Mouse (Mus musculus) regulatory T cell (primary cell): ENCODE results near the gene Cd82.

ENCODE experiments used
- in situ Hi-C: fragments of 300-600 bp; cut with MboI, MseI; formaldehyde crosslinking; loops from one replicate; pipeline ENCODE4 v1.15.1; 2025; ENCODE audit warnings: high pct_unique_total_duplicates

The Cd82 gene

DNA sequence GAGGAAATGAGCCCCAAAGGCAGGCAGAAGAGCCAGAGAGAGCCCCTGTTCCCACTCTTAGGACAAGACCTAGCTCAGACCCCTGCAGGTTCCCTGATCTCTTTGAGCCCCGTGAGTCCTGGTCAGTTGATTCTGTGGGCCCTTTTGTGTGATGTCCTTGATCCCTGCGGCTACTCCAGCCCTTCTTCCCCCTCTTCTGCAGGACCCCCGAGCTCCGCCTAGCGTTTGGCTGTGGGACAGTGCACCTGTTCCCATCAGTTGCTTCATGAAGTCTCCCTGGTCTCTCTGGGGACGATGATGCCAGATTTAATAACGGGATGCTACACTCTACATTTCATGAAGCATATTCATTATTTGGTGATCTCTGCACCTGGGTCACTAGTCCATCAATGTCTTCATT is 6.2 kb upstream of the Cd82 start:
- in situ Hi-C loops: loop anchor here (10.0 to 25.0 kb wide), 2 partner anchors 686 to 968 kb away; partner anchors contain the start of genes Api5 and Hsd17b12

DNA sequence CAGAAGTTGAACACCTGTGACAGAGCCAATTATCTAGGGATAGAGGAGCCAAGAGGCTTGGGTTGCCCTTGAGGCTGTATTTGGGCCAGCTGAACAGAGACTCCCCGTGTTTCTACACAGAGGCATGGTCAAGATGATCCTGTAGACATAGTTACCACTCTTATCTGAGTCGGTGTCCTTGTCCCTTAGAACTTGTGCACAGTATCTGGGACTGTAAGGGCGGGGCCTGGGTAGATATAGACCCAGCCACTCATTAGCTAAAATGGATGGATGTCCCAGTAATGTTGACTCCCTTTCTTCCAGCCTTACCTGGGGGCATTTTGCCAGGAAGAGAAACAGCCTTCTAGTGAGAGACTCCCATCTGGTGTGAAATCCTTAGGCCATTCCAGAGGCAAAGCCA is 3.4 kb upstream of the Cd82 start:
- in situ Hi-C loops: loop anchor here (10.0 to 25.0 kb wide), 2 partner anchors 688 to 971 kb away; partner anchors contain the start of genes Api5 and Hsd17b12

DNA sequence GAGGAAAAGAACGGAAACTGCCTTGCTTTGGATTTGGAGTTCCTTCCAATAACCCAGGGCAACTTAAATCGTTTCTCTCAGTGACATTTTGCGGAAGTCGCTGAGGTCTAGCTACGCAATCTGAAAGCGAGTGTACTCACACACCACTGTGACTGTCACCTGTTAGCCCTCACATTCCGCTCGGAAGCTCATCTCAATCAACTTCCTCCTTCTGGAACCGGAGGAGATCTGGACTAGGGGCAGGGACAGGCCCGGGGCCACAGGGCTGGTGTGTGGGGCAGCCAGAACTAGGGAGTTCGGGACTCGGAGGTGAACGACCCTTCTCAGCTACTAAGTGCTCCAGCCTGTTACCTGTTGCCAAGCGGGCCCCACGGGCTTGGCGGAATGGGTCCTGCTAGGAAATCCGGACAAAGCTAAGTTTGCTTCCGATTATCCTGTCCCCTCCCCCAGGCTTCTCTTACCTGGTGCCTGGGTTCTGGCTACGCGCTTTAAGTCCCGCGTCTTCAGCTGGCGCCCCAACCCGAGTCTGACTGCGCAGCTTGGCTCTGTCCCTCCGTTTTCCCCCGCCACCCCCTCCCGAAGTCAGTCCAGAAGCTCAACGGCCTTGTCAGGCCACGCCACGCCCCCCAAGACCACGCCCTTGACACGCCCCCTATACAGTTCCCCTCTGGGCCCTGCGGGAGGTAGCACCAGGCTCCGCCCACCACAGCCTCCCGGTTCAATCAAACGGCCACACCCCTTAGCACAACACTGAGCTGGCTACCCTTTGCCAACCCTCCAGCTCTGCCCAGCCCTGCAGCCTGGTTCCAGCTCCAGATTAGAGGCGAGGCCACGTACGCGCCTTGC is 848 bp downstream of the Cd82 start:
- in situ Hi-C loops: loop anchor here (10.0 to 25.0 kb wide), 2 partner anchors 693 to 975 kb away; partner anchors contain the start of genes Api5 and Hsd17b12

DNA sequence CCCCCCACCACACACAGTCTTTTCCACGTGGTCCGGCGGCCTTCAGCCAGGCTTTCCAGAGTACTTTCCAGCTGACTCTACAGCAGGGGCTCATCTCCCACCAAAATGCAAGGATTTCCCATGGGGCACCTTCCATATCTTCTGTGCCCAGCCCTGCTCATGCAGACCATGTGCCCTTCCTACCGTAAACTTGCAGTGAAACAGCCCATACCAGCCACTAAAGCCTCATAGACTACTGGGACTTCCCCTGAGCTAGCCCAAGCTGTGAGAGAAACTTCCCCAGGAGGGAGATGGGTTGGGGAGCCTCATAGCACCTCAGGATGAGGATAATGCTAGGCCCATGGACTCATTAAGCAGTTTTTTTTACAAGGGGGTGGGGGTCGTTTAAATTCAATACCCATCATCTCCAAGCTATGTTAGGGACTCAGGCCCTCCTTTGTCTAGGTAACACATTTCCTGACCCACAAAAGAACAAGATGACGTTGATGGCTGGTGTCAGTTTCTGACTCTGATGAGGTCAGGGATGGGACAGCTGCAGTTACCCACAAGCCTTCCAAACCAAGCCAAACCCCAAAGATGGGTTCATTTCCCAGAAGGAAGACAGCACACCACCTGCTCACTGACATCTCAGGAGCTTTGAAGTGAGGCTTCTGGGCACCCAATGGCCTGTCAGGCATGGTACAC is 2.0 kb downstream of the Cd82 start:
- in situ Hi-C loops: loop anchor here (10.0 to 25.0 kb wide), 2 partner anchors 694 to 976 kb away; partner anchors contain the start of genes Api5 and Hsd17b12

DNA sequence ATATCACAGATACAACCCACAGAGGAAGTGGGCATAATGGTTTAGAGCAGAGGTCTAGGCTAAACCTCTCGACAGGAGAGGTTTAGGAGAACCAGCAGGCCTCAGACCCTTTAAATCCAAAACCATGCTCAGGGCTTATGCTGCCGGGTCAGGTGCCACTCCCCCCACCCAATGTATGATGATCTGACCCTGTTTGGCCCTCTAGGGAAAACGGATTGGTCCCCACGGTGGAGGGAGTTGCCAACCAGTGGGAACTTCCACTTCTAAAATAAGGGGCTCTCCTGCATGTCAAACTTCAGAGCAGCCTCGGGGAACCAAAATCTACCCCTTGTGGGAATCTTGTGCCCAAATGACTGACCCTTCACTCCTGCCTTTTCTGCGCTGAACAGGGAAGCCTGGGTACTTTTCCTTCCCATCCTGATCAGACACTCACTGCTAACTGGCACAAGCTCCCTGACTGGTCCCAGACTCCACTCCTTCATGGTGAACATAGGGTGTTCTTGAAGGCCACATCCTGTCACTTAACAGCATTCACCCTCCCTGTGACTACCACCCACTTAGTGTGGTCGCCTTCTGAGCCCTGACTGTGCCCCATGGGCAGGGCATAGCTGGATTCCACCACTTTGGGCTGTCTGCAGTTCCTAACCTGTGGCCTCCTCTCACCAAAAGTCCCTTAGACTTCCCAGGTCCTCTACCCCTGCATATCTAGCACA is 3.6 kb downstream of the Cd82 start:
- in situ Hi-C loops: loop anchor here (5.0 to 25.0 kb wide), 2 partner anchors 37 to 978 kb away; partner anchors contain the start of gene Api5

DNA sequence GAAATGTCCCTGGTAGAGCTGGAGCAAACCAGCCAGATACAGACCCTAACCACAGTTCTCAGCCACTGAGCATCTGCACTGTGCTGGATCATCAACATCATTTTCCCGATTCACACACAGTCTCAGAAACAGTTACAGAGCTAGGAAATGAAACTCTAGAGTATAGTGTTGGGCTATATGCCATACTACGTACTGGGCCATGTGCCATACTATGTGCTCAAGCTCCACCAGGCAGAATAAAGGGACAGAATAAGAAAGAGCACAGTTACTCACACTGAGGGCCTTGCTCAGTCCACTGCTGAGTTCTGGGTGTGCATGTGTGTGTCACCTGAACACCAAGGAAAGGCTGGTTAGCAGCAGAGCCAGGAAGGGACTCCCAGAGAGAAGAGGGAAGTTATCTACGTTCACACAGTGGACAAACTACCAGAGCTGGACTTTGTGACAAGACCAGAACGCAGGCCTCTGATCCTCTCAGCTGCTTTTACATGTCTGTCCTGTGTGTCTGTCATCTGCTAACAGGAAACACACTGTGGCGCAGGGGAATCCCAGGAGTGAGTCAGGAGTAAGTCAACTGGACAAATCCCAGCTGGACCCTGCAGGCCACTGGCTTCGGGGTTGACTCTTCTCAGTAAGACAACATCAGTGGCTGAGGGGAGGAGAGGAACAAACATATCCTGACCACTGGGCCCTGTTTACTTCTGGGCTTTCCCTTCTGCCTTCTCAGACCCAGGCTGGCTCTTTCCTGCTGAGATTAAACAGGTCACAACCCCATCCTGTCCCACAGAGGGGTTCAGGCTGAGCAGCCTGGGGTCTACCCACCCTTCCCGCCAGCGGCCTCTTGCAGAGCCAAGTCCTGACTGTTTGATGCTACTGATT is 4.4 kb downstream of the Cd82 start:
- in situ Hi-C loops: loop anchor here (5.0 to 25.0 kb wide), 2 partner anchors 36 to 979 kb away; partner anchors contain the start of gene Api5

DNA sequence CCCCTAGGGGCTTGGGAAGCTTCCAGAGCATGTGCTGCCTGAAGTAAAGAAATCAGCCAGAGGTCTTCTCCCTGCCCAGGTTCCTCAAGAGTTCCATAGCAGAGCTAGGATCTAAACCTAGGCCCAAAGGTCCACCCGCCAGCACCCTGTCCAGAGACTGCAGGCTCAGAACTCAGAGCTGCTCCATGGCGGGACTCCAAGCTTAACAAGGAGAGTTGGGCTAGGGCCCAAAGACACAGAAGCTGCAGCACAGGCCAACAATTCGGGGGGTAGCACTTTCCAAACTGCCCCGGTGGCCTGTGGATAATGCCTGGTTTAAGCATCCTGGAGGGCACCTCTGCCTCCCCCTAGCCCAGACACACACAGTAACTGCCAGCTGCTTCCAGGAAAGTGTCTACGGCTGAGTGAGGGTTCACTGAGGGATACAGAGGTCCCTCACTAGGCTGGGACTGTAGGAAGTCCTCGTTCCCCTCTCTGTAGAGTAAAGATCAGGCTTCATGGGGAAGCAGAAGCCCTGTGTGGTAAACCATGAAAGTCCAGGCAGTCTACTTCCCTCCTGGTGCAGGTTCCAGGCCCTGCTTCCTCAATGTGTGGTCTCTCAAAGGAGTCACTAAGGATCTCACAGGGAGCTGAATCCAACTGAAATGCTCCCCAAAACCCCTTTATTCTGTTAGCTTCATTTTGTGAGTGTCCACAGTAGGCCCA is 5.4 kb downstream of the Cd82 start:
- in situ Hi-C loops: loop anchor here (5.0 to 25.0 kb wide), 2 partner anchors 35 to 980 kb away; partner anchors contain the start of gene Api5

DNA sequence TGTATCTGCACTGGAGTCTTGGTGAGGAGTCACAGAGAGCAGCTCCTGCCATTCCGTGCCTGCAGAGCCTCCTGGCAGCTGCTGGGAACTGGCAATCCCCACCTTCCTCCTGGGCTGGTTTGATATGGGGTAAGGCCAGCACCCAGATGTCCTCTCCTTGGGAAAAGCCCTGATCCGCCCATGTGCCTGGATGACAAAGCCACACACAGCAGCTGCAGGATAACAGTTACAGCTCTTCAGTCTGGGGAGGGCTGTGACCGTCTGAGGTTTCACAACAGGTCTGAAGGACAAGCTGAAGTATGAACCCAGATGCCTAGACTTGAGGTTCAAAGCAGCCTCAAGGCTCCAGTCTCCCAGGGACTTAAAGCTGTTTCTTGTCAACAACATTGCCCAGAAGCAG is 6.8 kb downstream of the Cd82 start:
- in situ Hi-C loops: loop anchor here (5.0 to 25.0 kb wide), 2 partner anchors 34 to 981 kb away; partner anchors contain the start of gene Api5

DNA sequence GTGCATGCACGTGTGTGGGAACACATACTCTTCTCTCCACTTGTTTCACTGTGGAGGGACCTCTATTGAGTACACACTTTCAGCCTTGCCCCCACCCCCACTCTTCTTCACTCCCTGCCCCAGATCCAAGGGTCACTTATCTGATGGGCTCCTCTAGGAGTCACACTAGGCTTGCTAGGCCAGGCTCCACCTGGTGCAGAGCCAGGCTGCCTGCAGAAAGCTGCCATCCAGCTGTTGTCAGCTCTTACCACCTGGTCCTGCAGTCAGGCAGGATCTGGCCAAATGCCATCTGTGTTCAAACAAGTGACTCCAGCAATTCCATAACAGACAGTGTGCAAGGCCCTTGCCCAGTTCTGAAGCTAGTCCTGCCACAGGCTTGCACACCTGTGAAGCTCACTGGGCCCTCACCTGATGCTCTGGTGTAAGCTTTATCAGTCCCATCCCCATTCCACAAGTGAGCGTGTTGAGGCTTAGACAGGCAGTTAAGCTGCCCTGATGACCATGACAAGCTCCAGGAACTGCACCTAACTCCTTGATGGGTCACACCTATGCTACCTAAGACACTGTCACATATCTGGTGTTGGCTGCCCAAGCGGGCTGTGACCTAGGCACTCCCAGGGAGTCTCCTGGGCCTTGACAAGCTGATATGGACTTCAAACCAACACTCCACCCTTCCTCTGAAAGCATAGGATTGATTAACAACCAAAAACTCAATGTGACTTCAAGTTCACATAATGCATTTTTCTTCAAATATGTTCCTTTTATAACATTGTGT is 7.9 kb downstream of the Cd82 start:
- in situ Hi-C loops: loop anchor here (5.0 to 25.0 kb wide), 2 partner anchors 33 to 982 kb away; partner anchors contain the start of gene Api5

DNA sequence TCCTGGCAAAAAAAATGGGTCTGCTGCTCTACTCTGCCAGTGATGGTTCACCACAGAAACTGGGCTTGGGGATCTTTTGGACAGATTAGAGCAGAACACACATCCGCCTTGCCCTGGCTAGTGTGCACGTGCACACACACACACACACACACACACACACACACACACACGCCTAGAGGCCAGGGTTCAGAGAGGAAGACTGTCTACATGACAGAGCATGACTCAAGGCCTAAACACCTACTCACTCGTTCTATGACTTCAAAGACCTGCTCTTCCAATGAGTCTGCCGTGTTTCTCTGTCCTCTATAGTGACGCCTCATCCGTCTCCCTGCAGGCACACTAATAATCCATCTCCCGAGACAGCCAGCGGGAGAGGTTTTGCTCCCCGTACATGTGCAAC is 8.6 kb downstream of the Cd82 start:
- in situ Hi-C loops: loop anchor here (25.0 kb wide), 1 partner anchor 983 kb away; the partner anchor contains the start of gene Api5

DNA sequence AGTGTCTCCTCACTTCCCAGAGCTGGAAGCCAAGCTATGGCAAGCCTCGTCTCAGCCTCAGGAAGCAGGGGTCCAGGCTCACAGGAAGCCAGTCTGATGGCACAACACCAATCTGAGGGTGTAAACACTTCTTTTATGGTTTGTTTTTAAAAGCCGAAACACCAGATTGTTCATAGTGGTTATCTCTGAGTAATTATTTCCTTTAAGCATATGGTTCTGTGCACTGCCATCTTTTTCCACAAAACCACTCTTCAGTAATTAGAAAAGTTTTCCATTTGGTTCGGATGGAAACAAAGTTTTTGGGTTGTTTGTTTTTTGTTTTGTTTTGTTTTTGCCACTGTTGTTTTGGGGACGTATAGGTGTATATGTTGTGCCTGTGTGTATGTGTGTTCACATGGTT is 9.9 kb downstream of the Cd82 start:
- in situ Hi-C loops: loop anchor here (25.0 kb wide), 1 partner anchor 984 kb away; the partner anchor contains the start of gene Api5

DNA sequence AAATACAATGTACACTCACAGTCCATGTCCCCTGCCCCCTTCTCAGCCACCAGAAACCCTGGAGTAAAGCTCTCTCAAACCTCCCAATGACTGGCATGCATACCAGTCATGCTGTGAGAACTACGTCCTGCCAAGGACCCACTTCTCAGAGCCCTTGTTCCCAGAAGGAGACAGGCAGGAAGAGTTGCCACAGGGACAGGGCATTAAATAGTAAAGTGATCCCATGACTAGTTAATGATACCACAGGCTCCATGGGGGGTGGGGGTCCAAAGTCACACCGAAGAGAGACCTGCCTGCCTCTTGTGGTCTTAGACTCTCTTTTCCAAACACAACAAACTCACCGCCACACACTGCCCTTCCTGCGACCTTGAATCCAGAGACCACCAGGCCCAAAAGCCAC is 10.4 kb downstream of the Cd82 start:
- in situ Hi-C loops: loop anchor here (25.0 kb wide), 1 partner anchor 985 kb away; the partner anchor contains the start of gene Api5

DNA sequence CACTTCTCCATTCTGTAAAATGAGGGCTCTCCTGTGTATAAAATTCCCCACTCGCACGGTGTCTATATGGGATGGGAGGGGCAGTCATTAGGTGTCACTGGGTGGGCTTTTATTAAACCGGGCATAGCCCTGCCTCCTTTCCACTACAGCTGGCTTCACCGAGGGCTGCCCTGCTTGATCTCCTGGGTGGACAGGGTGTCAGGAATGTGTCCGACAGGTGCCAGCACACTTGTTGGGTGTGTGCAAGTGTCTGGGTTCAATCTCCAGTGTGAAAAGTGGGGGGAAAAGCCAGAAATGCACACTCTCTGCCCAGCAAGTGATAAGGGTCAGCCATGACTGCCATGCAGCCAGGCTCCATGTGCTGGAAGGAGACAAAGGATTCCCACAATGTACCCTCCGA is 10.9 kb downstream of the Cd82 start:
- in situ Hi-C loops: loop anchor here (25.0 kb wide), 1 partner anchor 985 kb away; the partner anchor contains the start of gene Api5

DNA sequence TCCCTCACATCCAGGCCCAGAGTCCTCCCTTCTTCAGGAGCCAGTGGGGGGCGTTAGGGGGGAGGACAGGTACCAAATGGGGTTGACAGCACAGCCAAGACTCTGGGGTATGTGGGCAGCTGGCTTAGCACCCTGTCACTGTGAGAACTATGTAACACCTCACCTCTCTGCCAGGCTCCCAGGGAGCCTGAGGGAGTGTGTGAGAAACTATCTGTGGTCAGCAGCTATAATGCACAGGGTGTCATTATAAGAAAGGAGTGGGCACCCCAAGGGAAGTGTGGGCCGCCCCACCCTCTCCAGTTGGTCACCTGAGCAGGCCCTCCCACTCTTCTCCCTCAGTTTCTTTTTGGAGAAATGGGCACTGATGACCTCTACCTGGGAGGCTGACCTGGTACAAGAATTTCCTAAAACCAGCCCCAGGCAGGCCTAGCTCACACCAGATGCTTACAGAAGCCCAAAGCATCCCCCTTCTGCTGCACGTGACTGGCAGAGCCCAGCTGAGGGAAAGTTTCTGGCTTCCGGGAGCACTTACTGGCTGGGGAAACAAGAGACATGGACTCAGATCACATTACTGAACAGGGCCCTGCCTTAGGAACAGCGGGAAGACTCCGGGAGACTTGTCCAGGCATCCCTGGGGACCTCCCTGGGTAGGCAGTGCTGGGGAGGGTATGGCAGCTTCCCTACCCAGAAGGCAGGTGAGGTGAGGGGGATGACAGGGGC is 11.6 kb downstream of the Cd82 start:
- in situ Hi-C loops: loop anchor here (25.0 kb wide), 1 partner anchor 986 kb away; the partner anchor contains the start of gene Api5

DNA sequence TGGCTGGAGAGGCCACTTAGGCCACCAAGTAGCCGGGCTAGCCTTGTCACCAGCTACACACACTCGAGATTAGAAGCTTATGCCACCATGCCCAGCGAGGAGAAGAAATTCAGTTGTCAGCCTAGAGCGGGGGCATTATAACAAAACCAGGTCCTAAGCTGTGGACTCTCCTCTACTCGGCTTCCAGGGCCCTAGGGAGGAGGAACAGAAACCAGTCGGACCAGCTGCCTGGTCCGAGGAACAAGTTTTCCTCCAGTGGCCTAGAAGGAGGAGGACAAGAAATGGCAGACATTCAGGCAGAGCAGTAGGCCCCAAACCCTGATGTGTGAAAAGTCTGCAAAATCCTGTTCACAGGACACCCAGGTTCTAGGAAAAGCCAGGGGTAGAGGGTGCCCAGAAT is 12.2 kb downstream of the Cd82 start:
- in situ Hi-C loops: loop anchor here (25.0 kb wide), 1 partner anchor 987 kb away; the partner anchor contains the start of gene Api5

DNA sequence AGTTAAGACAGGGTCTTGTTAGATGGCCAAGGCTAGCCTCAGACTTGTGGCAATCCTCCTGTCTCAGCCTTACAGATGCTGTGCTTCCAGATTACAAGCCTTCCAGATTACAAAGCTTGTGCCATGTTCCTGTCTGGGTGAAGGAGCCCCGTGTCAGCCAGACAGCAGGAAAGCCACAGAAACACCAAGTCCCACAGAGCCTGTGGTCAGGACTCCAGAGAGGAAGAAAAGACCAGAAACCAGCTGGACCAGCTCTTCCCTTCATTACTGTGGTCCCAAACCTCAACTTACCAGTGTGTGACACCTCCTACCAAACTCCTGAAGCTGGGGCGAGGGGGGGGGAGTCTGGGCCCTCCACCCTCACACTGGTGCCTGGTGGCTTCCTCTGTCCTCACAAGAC is 13.3 kb downstream of the Cd82 start:
- in situ Hi-C loops: loop anchor here (25.0 kb wide), 1 partner anchor 988 kb away; the partner anchor contains the start of gene Api5

DNA sequence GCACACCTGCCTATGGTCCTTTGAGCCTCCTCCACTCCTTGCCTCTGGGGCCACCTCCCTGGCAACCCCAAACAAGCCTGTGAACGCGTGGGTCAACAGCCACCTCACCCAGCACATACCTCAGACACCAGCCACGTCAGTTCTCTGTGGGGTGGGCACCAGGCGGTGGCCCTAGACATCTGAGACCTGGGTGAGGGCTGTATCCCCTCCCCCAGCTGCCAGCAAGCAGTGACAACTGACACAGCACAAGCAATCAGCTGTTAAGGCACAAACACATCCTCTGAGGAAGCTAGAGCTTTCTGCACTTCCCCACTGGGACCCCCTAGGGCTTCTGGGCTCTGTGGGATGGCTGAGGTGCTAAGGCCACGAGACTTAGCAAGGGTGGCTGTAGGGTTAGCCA is 14.2 kb downstream of the Cd82 start:
- in situ Hi-C loops: no loop called here
